Mouse (Mus musculus) kidney, postnatal 0 days (tissue): ENCODE results near the gene Ptprk. TPM values are rescaled to one million over a fixed set of nuclear protein-coding genes. Genes with fewer than 3 reads are reported as not detected.

Experiments
- ATAC-seq: fragments of 200-750 bp; cut with Nextera tagmentation; replicated peaks from 2 replicates; pipeline ENCODE4 v1.8.0; 2017; ENCODE audit warnings: low read depth, moderate number of reproducible peaks, moderate TSS enrichment, moderate library complexity; ENCODE audit not compliant: low FRiP score
- DNase-seq: peaks from one replicate; pipeline ENCODE4 v3.0.0-alpha.2; 2016; ENCODE audit warnings: low spot score
- H3K27ac ChIP-seq: fragments of 300-500 bp; sonication (generic); 2 replicates; pipeline ENCODE4 v1.5.1; 2014; ENCODE audit warnings: mild to moderate bottlenecking
- H3K27me3 ChIP-seq: fragments of 300-500 bp; sonication (generic); 2 replicates; pipeline ENCODE4 v1.6.1; 2014; ENCODE audit warnings: low read length, mixed read lengths; ENCODE audit not compliant: insufficient read depth
- H3K36me3 ChIP-seq: fragments of 300-500 bp; sonication (generic); 2 replicates; pipeline ENCODE4 v1.6.1; 2014; ENCODE audit warnings: low read length, mixed read lengths; ENCODE audit not compliant: insufficient read depth
- H3K4me1 ChIP-seq: fragments of 300-500 bp; sonication (generic); replicated peaks from 2 replicates; pipeline ENCODE4 v1.6.1; 2014; ENCODE audit warnings: antibody characterized with exemption, low read length, mixed read lengths; ENCODE audit not compliant: insufficient read depth
- H3K4me2 ChIP-seq: fragments of 300-500 bp; sonication (generic); 2 replicates; pipeline ENCODE4 v1.6.1; 2014; ENCODE audit warnings: mild to moderate bottlenecking, low read length, moderate library complexity, mixed read lengths
- H3K4me3 ChIP-seq: fragments of 300-500 bp; sonication (generic); replicated peaks from 2 replicates; pipeline ENCODE4 v1.5.1; 2014; ENCODE audit warnings: low read depth, low read length
- H3K9ac ChIP-seq: fragments of 300-500 bp; sonication (generic); 2 replicates; pipeline ENCODE4 v1.6.1; 2014; ENCODE audit warnings: low read depth, low read length
- H3K9me3 ChIP-seq: fragments of 300-500 bp; sonication (generic); replicated peaks from 2 replicates; pipeline ENCODE4 v1.6.1; 2016; ENCODE audit warnings: low read length, inconsistent platforms, mixed read lengths
- CTCF ChIP-seq: IDR thresholded peaks from 2 replicates; pipeline ENCODE4 v1.5.1; 2016; ENCODE audit warnings: antibody characterized with exemption, low read depth, mild to moderate bottlenecking, moderate library complexity
- WGBS: fragments of 180-500 bp; shearing (Covaris S2); extraction: QIAGEN DNeasy Blood & Tissue Kit; methylation state at CpG from one replicate; pipeline ENCODE4 v1.1.7; 2014; 5-methylcytosine and 5-hydroxymethylcytosine counted together
- polyA plus RNA-seq: library from polyadenylated mRNA; unstranded; fragments of >200 nt; fragmentation: Nextera tagmentation; extraction: Ambion mirVana; gene quantifications from 2 replicates; pipeline ENCODE4 v1.2.1, GENCODE M21; 2015

Ptprk gene
- polyA plus RNA-seq, 1 experiment from 2014 or later = 24.5 TPM

GRCm38 (mm10) chr10:28463706-28464105, 389.1 kb downstream of the Ptprk start:
- Histone ChIP-seq H3K9ac (no peak overlapping the region), H3K27ac (no peak overlapping the region), H3K4me3 (no peak overlapping the region), H3K4me2 (no peak overlapping the region), H3K36me3 (no peaks in the 10 kb centered on the region), H3K9me3 (no peaks in the 10 kb centered on the region), H3K4me1 (no peaks in the 10 kb centered on the region), H3K27me3 (no peaks in the 10 kb centered on the region)
- 94% methylated on average over 1 of the region's 1 CpGs for WGBS
- ATAC-seq (no peak), DNase-seq (no peak)
- TF ChIP-seq CTCF = no peak

GRCm38 (mm10) chr10:28464766-28465548, 390.3 kb downstream of the Ptprk start:
- DNase-seq (peak; percentile 75), ATAC-seq (peak; percentile 80; the same call in 1 of the 2 replicates)
- H3K9me3 ChIP-seq = no peaks in the 10 kb centered on the region
- no peaks in the 10 kb centered on the region for H3K27me3 ChIP-seq
- no peak overlapping the region for H3K4me3 ChIP-seq
- H3K36me3 ChIP-seq = no peaks in the 10 kb centered on the region
- no peaks in the 10 kb centered on the region for H3K4me1 ChIP-seq
- TF ChIP-seq CTCF = no peak
- 41% methylated on average over 12 of the region's 12 CpGs for WGBS
- H3K27ac ChIP-seq = no peak overlapping the region
- no peak overlapping the region for H3K9ac ChIP-seq
- no peak overlapping the region for H3K4me2 ChIP-seq

GRCm38 (mm10) chr10:28485574-28485973, 411.0 kb downstream of the Ptprk start:
- 52% methylated on average over 3 of the region's 3 CpGs for WGBS
- TF ChIP-seq CTCF = peak; percentile 78
- no peaks in the 10 kb centered on the region for H3K27me3 ChIP-seq

DNA sequence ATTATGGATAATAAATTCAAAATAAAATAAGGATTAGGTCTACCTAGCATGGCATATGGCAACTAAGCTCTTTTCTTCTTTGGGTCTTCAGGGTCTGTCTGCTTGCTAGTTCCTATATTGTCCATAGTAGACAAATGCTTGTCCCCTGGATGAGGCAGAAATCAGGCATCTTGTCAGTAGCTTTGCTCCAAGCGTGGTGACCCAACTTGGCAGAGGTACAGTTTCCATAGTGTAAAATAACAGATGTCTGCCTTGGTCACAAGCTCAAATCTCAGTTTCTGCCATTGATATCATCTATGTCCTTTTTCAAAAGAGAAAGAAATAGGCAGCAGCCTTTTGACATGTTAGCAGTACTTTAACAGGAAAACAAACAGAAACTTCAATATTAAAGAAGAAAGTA, 416.4 kb downstream of the Ptprk start:
- no peaks in the 10 kb centered on the region for H3K27me3 ChIP-seq
- 70% methylated on average over 1 of the region's 1 CpGs for WGBS
- H3K4me3 ChIP-seq = no peak overlapping the region
- ATAC-seq (no peak), DNase-seq (no peak)
- H3K9ac ChIP-seq = no peak overlapping the region
- H3K36me3 ChIP-seq = no peaks in the 10 kb centered on the region
- H3K4me1 ChIP-seq = peaks cover 6% of the 10 kb centered on the region; the same call in 1 of the 2 replicates
- no peak for TF ChIP-seq CTCF
- H3K4me2 ChIP-seq = no peak overlapping the region
- no peaks in the 10 kb centered on the region for H3K9me3 ChIP-seq
- H3K27ac ChIP-seq = no peak overlapping the region

More at GRCm38 (mm10) chr10:28485574-28485973, 411.0 kb downstream of the Ptprk start:
- no peaks in the 10 kb centered on the region for H3K4me1 ChIP-seq
- no peaks in the 10 kb centered on the region for H3K36me3 ChIP-seq
- H3K9me3 ChIP-seq = no peaks in the 10 kb centered on the region
- ATAC-seq = 0 out of 2 replicates have a peak, but pooled peaks have one; percentile 25
- peak; percentile 58 for DNase-seq
- H3K4me2 ChIP-seq = no peak overlapping the region
- H3K4me3 ChIP-seq = no peak overlapping the region
- H3K27ac ChIP-seq = no peak overlapping the region
- no peak overlapping the region for H3K9ac ChIP-seq

- Histone ChIP-seq H3K27ac (no peak overlapping the region), H3K36me3 (no peaks in the 10 kb centered on the region), H3K9ac (no peak overlapping the region), H3K4me3 (no peak overlapping the region), H3K27me3 (no peaks in the 10 kb centered on the region), H3K4me1 (peaks cover 6% of the 10 kb centered on the region; the same call in 1 of the 2 replicates), H3K9me3 (no peaks in the 10 kb centered on the region), H3K4me2 (no peak overlapping the region)
- no peak for TF ChIP-seq CTCF
- ATAC-seq (no peak), DNase-seq (no peak)
- 78% methylated on average over 9 of the region's 9 CpGs for WGBS
Measured at GRCm38 (mm10) chr10:28492206-28492605, 417.6 kb downstream of the Ptprk start.

DNA sequence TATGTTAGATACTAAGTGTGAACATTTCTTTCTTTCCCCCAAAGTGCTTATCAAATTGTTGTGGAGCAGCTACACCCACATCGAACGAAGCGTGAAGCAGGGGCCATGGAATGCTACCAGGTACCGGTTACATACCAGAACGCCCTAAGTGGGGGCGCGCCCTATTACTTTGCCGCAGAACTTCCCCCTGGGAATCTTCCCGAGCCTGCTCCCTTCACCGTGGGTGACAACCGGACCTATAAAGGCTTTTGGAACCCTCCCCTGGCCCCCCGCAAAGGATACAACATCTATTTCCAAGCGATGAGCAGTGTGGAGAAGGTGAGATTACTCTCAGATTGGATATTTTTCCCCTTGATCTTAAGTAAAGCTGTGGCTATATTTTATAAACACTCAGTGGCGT, 418.2 kb downstream of the Ptprk start:
- Histone ChIP-seq H3K9me3 (no peaks in the 10 kb centered on the region), H3K9ac (no peak overlapping the region), H3K4me2 (peak overlapping the region; percentile 28; the same call in 1 of the 2 replicates), H3K4me3 (no peak overlapping the region), H3K27me3 (no peaks in the 10 kb centered on the region), H3K36me3 (no peaks in the 10 kb centered on the region), H3K4me1 (peaks cover 6% of the 10 kb centered on the region; the same call in 1 of the 2 replicates), H3K27ac (no peak overlapping the region)
- DNase-seq (no peak), ATAC-seq (0 out of 2 replicates have a peak, but pooled peaks have one; percentile 29)
- no peak for TF ChIP-seq CTCF
- 35% methylated on average over 14 of the region's 14 CpGs for WGBS
